Mouse (Mus musculus) CH12.LX (cell line): ENCODE results near the gene Dpf3. TPM values are rescaled to one million over a fixed set of nuclear protein-coding genes. Genes with fewer than 3 reads are reported as not detected.

Experiments
- DNase-seq: peaks from one replicate; pipeline ENCODE4 v3.0.0-alpha.2; 2013; ENCODE audit errors: extremely low read depth
- H3K27ac ChIP-seq: 2 replicates; pipeline ENCODE4 v1.5.1; 2012; ENCODE audit warnings: low read depth, mild to moderate bottlenecking, control low read depth, moderate library complexity; ENCODE audit not compliant: insufficient read depth
- H3K27me3 ChIP-seq: replicated peaks from 2 replicates; pipeline ENCODE3; 2012; ENCODE audit warnings: inconsistent platforms
- H3K36me3 ChIP-seq, 2 experiments: replicated peaks in 1 of 2; 2 replicates each; pipeline versions ENCODE3 to v1.6.1; 2012; ENCODE audit warnings: inconsistent platforms in 1 of 2, low read length in 1 of 2, mild to moderate bottlenecking in 1 of 2, mixed read lengths in 1 of 2, moderate library complexity in 1 of 2; ENCODE audit not compliant: control insufficient read depth in 1 of 2, insufficient read depth in 1 of 2
- H3K4me1 ChIP-seq, 2 experiments: 2 replicates each; pipeline ENCODE4 v1.6.1; 2012; ENCODE audit warnings: inconsistent platforms in 1 of 2, moderate library complexity in 1 of 2; ENCODE audit not compliant: insufficient read depth in 2 of 2, control insufficient read depth in 1 of 2
- H3K4me2 ChIP-seq: 2 replicates; pipeline ENCODE4 v1.6.1; 2012; ENCODE audit warnings: low read depth, mild to moderate bottlenecking, control low read depth; ENCODE audit not compliant: poor library complexity, insufficient read depth, severe bottlenecking
- H3K4me3 ChIP-seq, 3 experiments: fragments of 150-350 bp in 1 of 3; sonication (generic) in 1 of 3; replicated peaks in 1 of 3; 2 replicates each; pipeline versions ENCODE3 to v1.5.1; 2011 to 2012; ENCODE audit warnings: low read depth in 2 of 3, low read length in 2 of 3, mild to moderate bottlenecking in 2 of 3, moderate library complexity in 2 of 3, control low read depth in 1 of 3, improper control_type of control experiment in 1 of 3, inconsistent platforms in 1 of 3, mixed read lengths in 1 of 3; ENCODE audit not compliant: poor library complexity in 1 of 3
- H3K79me2 ChIP-seq: replicated peaks from 2 replicates; pipeline ENCODE4 v1.6.1; 2012; ENCODE audit warnings: mild to moderate bottlenecking, moderate library complexity; ENCODE audit not compliant: control insufficient read depth, poor library complexity, insufficient read depth, severe bottlenecking; ENCODE audit errors: extremely low read depth
- H3K9ac ChIP-seq: 2 replicates; pipeline ENCODE4 v1.6.1; 2012; ENCODE audit warnings: low read depth, mild to moderate bottlenecking, control low read depth, moderate library complexity; ENCODE audit not compliant: insufficient read depth
- H3K9me3 ChIP-seq: replicated peaks from 2 replicates; pipeline ENCODE3; 2012; ENCODE audit warnings: low read length, inconsistent platforms, mixed read lengths
- CHD2 ChIP-seq: IDR thresholded peaks from 2 replicates; pipeline ENCODE4 v1.6.1; 2011; ENCODE audit warnings: low read length, improper control_type of control experiment
- CTCF ChIP-seq, 2 experiments: IDR thresholded peaks in 1 of 2; conservative IDR thresholded peaks in 1 of 2; 2 replicates each; pipeline ENCODE4 v1.5.1; 2011 to 2012; ENCODE audit warnings: low read depth in 2 of 2, low read length in 2 of 2, improper control_type of control experiment in 1 of 2, inconsistent platforms in 1 of 2, mild to moderate bottlenecking in 1 of 2, moderate library complexity in 1 of 2
- E2F4 ChIP-seq: IDR thresholded peaks from 2 replicates; pipeline ENCODE4 v1.6.1; 2011; ENCODE audit warnings: low read depth, low read length, improper control_type of control experiment; ENCODE audit not compliant: insufficient replicate concordance
- EP300 ChIP-seq: IDR thresholded peaks from 2 replicates; pipeline ENCODE4 v1.6.1; 2011; ENCODE audit warnings: low read length, improper control_type of control experiment
- ETS1 ChIP-seq: conservative IDR thresholded peaks from 2 replicates; pipeline ENCODE4 v1.6.1; 2012; ENCODE audit warnings: low read depth, mild to moderate bottlenecking, inconsistent platforms, low read length, improper control_type of control experiment, moderate library complexity
- GABPA ChIP-seq: IDR thresholded peaks from 2 replicates; pipeline ENCODE4 v1.6.1; 2012; ENCODE audit warnings: low read depth, low read length, improper control_type of control experiment, inconsistent platforms; ENCODE audit not compliant: insufficient replicate concordance
- HCFC1 ChIP-seq: IDR thresholded peaks from 2 replicates; pipeline ENCODE4 v1.6.1; 2012; ENCODE audit warnings: low read depth, mild to moderate bottlenecking, inconsistent platforms, low read length, improper control_type of control experiment
- IRF4 ChIP-seq: IDR thresholded peaks from 2 replicates; pipeline ENCODE4 v1.6.1; 2014; ENCODE audit warnings: low read depth, mild to moderate bottlenecking, inconsistent platforms, low read length, improper control_type of control experiment
- JUN ChIP-seq: IDR thresholded peaks from 2 replicates; pipeline ENCODE4 v1.6.1; 2011; ENCODE audit warnings: low read depth, mild to moderate bottlenecking, low read length, improper control_type of control experiment, moderate library complexity; ENCODE audit not compliant: insufficient read depth
- KAT2A ChIP-seq: IDR thresholded peaks from 2 replicates; pipeline ENCODE4 v1.6.1; 2012; ENCODE audit warnings: low read length, improper control_type of control experiment, inconsistent platforms; ENCODE audit not compliant: insufficient replicate concordance
- MAFK ChIP-seq: IDR thresholded peaks from 2 replicates; pipeline ENCODE4 v1.6.1; 2011; ENCODE audit warnings: low read length, improper control_type of control experiment; ENCODE audit not compliant: insufficient replicate concordance
- MAX ChIP-seq: IDR thresholded peaks from 2 replicates; pipeline ENCODE4 v1.6.1; 2011; ENCODE audit warnings: low read length, improper control_type of control experiment
- MAZ ChIP-seq: IDR thresholded peaks from 2 replicates; pipeline ENCODE4 v1.6.1; 2012; ENCODE audit warnings: low read depth, mild to moderate bottlenecking, inconsistent platforms, low read length, improper control_type of control experiment, moderate library complexity
- MYC ChIP-seq: IDR thresholded peaks from 2 replicates; pipeline ENCODE4 v1.6.1; 2011; ENCODE audit warnings: low read depth, mild to moderate bottlenecking, improper control_type of control experiment, low read length
- NELFE ChIP-seq: IDR thresholded peaks from 2 replicates; pipeline ENCODE4 v1.6.1; 2011; ENCODE audit warnings: low read depth, low read length, improper control_type of control experiment
- PAX5 ChIP-seq: IDR thresholded peaks from 2 replicates; pipeline ENCODE4 v1.6.1; 2012; ENCODE audit warnings: low read length, inconsistent platforms, mixed read lengths
- RAD21 ChIP-seq: IDR thresholded peaks from 2 replicates; pipeline ENCODE4 v1.6.1; 2011; ENCODE audit warnings: low read depth, mild to moderate bottlenecking, low read length, improper control_type of control experiment, moderate library complexity
- RCOR1 ChIP-seq: conservative IDR thresholded peaks from 2 replicates; pipeline ENCODE4 v1.6.1; 2012; ENCODE audit warnings: low read depth, mild to moderate bottlenecking, inconsistent platforms, low read length, improper control_type of control experiment
- SIN3A ChIP-seq: IDR thresholded peaks from 2 replicates; pipeline ENCODE4 v1.6.1; 2012; ENCODE audit warnings: low read length, improper control_type of control experiment, inconsistent platforms
- SMC3 ChIP-seq: IDR thresholded peaks from 2 replicates; pipeline ENCODE4 v1.6.1; 2011; ENCODE audit warnings: low read depth, low read length, improper control_type of control experiment
- TBP ChIP-seq: conservative IDR thresholded peaks from 2 replicates; pipeline ENCODE4 v1.6.1; 2011; ENCODE audit warnings: low read depth, low read length, improper control_type of control experiment
- USF1 ChIP-seq: IDR thresholded peaks from 2 replicates; pipeline ENCODE4 v1.6.1; 2014; ENCODE audit warnings: low read depth, mild to moderate bottlenecking, inconsistent platforms, low read length, improper control_type of control experiment
- USF2 ChIP-seq: conservative IDR thresholded peaks from 2 replicates; pipeline ENCODE4 v1.6.1; 2011; ENCODE audit warnings: low read depth, low read length, improper control_type of control experiment
- ZNF384 ChIP-seq: IDR thresholded peaks from 2 replicates; pipeline ENCODE4 v1.6.1; 2012; ENCODE audit warnings: low read depth, low read length, improper control_type of control experiment, inconsistent platforms
- dilution Hi-C: fragments of 300-500 bp; cut with MboI; formaldehyde crosslinking; loops from 2 replicates; pipeline ENCODE4 v1.14.3; 2020; ENCODE audit warnings: low sequenced_read_pairs; ENCODE audit not compliant: extremely low pct_unique_long_range_greater_than_20kb, extremely low pct_ligation_motif_present
- in situ Hi-C: fragments of 300-500 bp; cut with MboI; formaldehyde crosslinking; loops from 3 replicates; pipeline ENCODE4 v1.14.3; 2019; ENCODE audit warnings: low sequenced_read_pairs, low pct_ligation_motif_present, low pct_unique_long_range_greater_than_20kb, mixed read lengths
- polyA plus RNA-seq: library from polyadenylated mRNA; unstranded; fragments of >175 nt; gene quantifications from 2 replicates; pipeline ENCODE4 v1.2.1, GENCODE M21; 2012; ENCODE audit warnings: low read depth; ENCODE audit not compliant: insufficient read length
- total RNA-seq, 2 experiments: library from RNA; depleted of rRNA; stranded (reverse); fragments of 300-350 nt in 1 of 2; fragments of >200 nt in 1 of 2; gene quantifications; 2 replicates each; pipeline ENCODE4 v1.2.3; 2012 to 2014

The Dpf3 gene
- total and polyA plus RNA-seq, 3 experiments, result 0.42 to 1.2 (median 1.2) TPM

GRCm38 (mm10) chr12:83491609-83492008, 4.1 kb upstream of the Dpf3 start:
- peak; percentile 29 for DNase-seq
- peaks cover 17% of the 10 kb centered on the region for H3K27me3 ChIP-seq
- in situ Hi-C loops (no loop called here), dilution Hi-C loops (no loop called here)
- no peak overlapping the region for H3K4me3 ChIP-seq
- H3K27ac ChIP-seq, result no peak overlapping the region
- no peaks in the 10 kb centered on the region for H3K36me3 ChIP-seq
- no peak overlapping the region for H3K9ac ChIP-seq
- no peaks in the 10 kb centered on the region for H3K79me2 ChIP-seq
- peaks cover 8% of the 10 kb centered on the region for H3K9me3 ChIP-seq
- no peak for TF ChIP-seq NELFE
- no peak for TF ChIP-seq MAFK
- TF ChIP-seq HCFC1, result no peak
- TF ChIP-seq RAD21, result peak; percentile 50
- TF ChIP-seq E2F4, result no peak
- TF ChIP-seq CTCF (conservative IDR thresholded peaks at IDR 0.05 in 1 of 2, IDR thresholded peaks at IDR 0.05 in 1 of 2; ENCODE audit: low read depth in 2 of 2, low read length in 2 of 2), result peak; percentile 53 to 58
- TF ChIP-seq USF2, result no peak
- TF ChIP-seq SIN3A, result no peak
- no peak for TF ChIP-seq ZNF384
- TF ChIP-seq USF1, result no peak
- peak; percentile 36; the same call in 1 of the 2 replicates for TF ChIP-seq SMC3
- TF ChIP-seq JUN, result no peak
- no peak for TF ChIP-seq TBP
- no peak for TF ChIP-seq KAT2A
- TF ChIP-seq MYC, result no peak
- TF ChIP-seq RCOR1, result no peak
- no peak overlapping the region for H3K4me2 ChIP-seq
- H3K4me1 ChIP-seq, result peaks cover 0 to 11% of the 10 kb centered on the region in 2 experiments; a peak in 2 of 4 replicates

DNA sequence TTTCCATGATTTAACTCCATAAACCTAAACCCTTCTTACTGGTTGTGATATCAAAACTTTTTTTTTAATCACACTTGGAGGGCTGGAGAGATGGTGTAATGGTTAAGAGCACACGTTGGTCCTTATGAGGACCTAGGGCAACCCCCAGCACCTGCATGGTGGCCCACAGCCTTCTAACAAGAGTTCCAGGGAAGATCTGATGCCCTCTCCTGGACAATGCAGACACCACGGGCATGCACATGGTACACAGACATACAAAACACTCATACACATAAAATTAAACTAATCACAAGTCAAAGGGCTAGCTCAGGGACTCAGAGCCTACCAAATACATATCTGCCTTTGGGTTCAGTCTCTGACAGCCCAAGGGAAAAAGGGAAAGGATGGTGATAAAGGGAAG, 2.2 kb upstream of the Dpf3 start:
- in situ Hi-C loops, result no loop called here
- Histone ChIP-seq H3K27ac (no peak overlapping the region), H3K4me2 (no peak overlapping the region), H3K9ac (no peak overlapping the region), H3K9me3 (peaks cover 8% of the 10 kb centered on the region), H3K79me2 (no peaks in the 10 kb centered on the region), H3K4me3 (no peak overlapping the region), H3K27me3 (peaks cover 28% of the 10 kb centered on the region), H3K4me1 (peaks cover 0 to 11% of the 10 kb centered on the region in 2 experiments; a peak in 2 of 4 replicates)
- DNase-seq, result peak; percentile 28
- dilution Hi-C loops, result no loop called here
- TF ChIP-seq GABPA (no peak), CTCF (conservative IDR thresholded peaks at IDR 0.05 in 1 of 2, IDR thresholded peaks at IDR 0.05 in 1 of 2; ENCODE audit: low read depth in 2 of 2, low read length in 2 of 2) (peak in 1 of 2 experiments; percentile 51; a peak in 2 of 4 replicates), PAX5 (no peak), E2F4 (no peak), USF2 (no peak), RAD21 (peak; percentile 32), IRF4 (no peak), ETS1 (no peak), MAFK (no peak), MAX (peak; percentile 33; the same call in 1 of the 2 replicates), MAZ (no peak), SMC3 (peak; percentile 48), CHD2 (no peak), EP300 (no peak)
- TF ChIP-seq, all 38 proteins: peak for 4
- no peaks in the 10 kb centered on the region for H3K36me3 ChIP-seq
